Mouse (Mus musculus) C2C12 (cell line): ENCODE measurements around the gene Dgkb.

Source experiments
- CEBPB ChIP-seq: IDR thresholded peaks from one replicate; pipeline ENCODE4 v1.6.1; 2011; ENCODE audit warnings: low read depth, mild to moderate bottlenecking, control low read depth, moderate library complexity
- CTCF ChIP-seq: IDR thresholded peaks from one replicate; pipeline ENCODE4 v1.5.1; 2011; ENCODE audit not compliant: control insufficient read depth, insufficient read depth, insufficient read length
- MAX ChIP-seq: IDR thresholded peaks from one replicate; pipeline ENCODE4 v1.6.1; 2011; ENCODE audit warnings: mild to moderate bottlenecking, control low read depth
- MYOD1 ChIP-seq: IDR thresholded peaks from one replicate; pipeline ENCODE4 v1.6.1; 2011; ENCODE audit warnings: low read depth; ENCODE audit not compliant: control insufficient read depth, insufficient read length
- MYOG ChIP-seq: IDR thresholded peaks from one replicate; pipeline ENCODE4 v1.6.1; 2011; ENCODE audit not compliant: control insufficient read depth, insufficient read length; ENCODE audit errors: extremely low read depth

- TF ChIP-seq CTCF (no peak), MYOD1 (no peak), CEBPB (no peak), MYOG (no peak), MAX (no peak)
These were observed 486.3 kb downstream of the Dgkb start for GRCm38 (mm10) chr12:38303841-38304240.
